Mouse (Mus musculus): Measurements from ENCODE around the gene Ifih1.

Gene Ifih1

GRCm38 (mm10) chr2:62548104-62548503, 98.0 kb downstream of the Ifih1 start:
- no peak for DNase-seq
